Mouse (Mus musculus) heart, embryonic 15.5 days (tissue): ENCODE data around the gene Jakmip3. TPM values are rescaled to one million over a fixed set of nuclear protein-coding genes. Genes with fewer than 3 reads are reported as not detected.

Experiments
- ATAC-seq: fragments of 200-750 bp; cut with Nextera tagmentation; replicated peaks from 2 replicates; pipeline ENCODE4 v1.8.0; 2017; ENCODE audit warnings: low read depth, moderate TSS enrichment; ENCODE audit not compliant: insufficient number of reproducible peaks, insufficient read depth, low FRiP score
- H3K27ac ChIP-seq: fragments of 300-500 bp; sonication (generic); 2 replicates; pipeline ENCODE4 v1.5.1; 2015; ENCODE audit warnings: mild to moderate bottlenecking, inconsistent platforms
- H3K27me3 ChIP-seq: fragments of 300-500 bp; sonication (generic); 2 replicates; pipeline ENCODE4 v1.6.1; 2015; ENCODE audit warnings: inconsistent platforms
- H3K36me3 ChIP-seq: fragments of 300-500 bp; sonication (generic); 2 replicates; pipeline ENCODE4 v1.6.1; 2015; ENCODE audit warnings: mild to moderate bottlenecking, inconsistent platforms
- H3K4me1 ChIP-seq: fragments of 300-500 bp; sonication (generic); replicated peaks from 2 replicates; pipeline ENCODE4 v1.6.1; 2015; ENCODE audit warnings: inconsistent platforms
- H3K4me2 ChIP-seq: fragments of 300-500 bp; sonication (generic); 2 replicates; pipeline ENCODE4 v1.6.1; 2015; ENCODE audit warnings: inconsistent platforms, mild to moderate bottlenecking, moderate library complexity
- H3K4me3 ChIP-seq: fragments of 300-500 bp; sonication (generic); 2 replicates; pipeline ENCODE4 v1.5.1; 2015; ENCODE audit warnings: mild to moderate bottlenecking, inconsistent platforms
- H3K9ac ChIP-seq: fragments of 300-500 bp; sonication (generic); 2 replicates; pipeline ENCODE4 v1.6.1; 2015; ENCODE audit warnings: mild to moderate bottlenecking, inconsistent platforms
- H3K9me3 ChIP-seq: fragments of 300-500 bp; sonication (generic); replicated peaks from 2 replicates; pipeline ENCODE4 v1.6.1; 2016; ENCODE audit warnings: inconsistent platforms
- WGBS: fragments of 180-500 bp; shearing (Covaris S2); methylation state at CpG from one replicate; pipeline ENCODE4 v1.1.7; 2015; ENCODE audit warnings: mixed read lengths; 5-methylcytosine and 5-hydroxymethylcytosine counted together
- polyA plus RNA-seq: library from polyadenylated mRNA; unstranded; fragments of >200 nt; fragmentation: Nextera tagmentation; extraction: Ambion mirVana; gene quantifications from 2 replicates; pipeline ENCODE4 v1.2.1, GENCODE M21; 2015

Jakmip3 gene
- polyA plus RNA-seq, 1 experiment from 2014 or later = not detected

- Histone ChIP-seq H3K36me3 (no peaks in the 10 kb centered on the region), H3K27ac (no peak overlapping the region), H3K9me3 (no peaks in the 10 kb centered on the region), H3K27me3 (peaks cover 75% of the 10 kb centered on the region), H3K4me1 (peaks cover 10% of the 10 kb centered on the region), H3K4me3 (peak overlapping the region; percentile 54), H3K9ac (peak overlapping the region; percentile 41), H3K4me2 (peak overlapping the region; percentile 90)
- 4% methylated on average over 61 of the region's 61 CpGs for WGBS
- 0 out of 2 replicates have a peak, but pooled peaks have one; percentile 8 for ATAC-seq
Observed at GRCm38 (mm10) chr7:139086195-139087158, 145.9 kb downstream of the Jakmip3 start.

GRCm38 (mm10) chr7:139087801-139088200 lies 147.3 kb downstream of the Jakmip3 start:
- Histone ChIP-seq H3K27ac (no peak overlapping the region), H3K27me3 (peaks cover 67% of the 10 kb centered on the region), H3K9ac (no peak overlapping the region), H3K4me1 (peaks cover 10% of the 10 kb centered on the region), H3K36me3 (no peaks in the 10 kb centered on the region), H3K4me2 (no peak overlapping the region), H3K9me3 (no peaks in the 10 kb centered on the region), H3K4me3 (no peak overlapping the region)
- no peak for ATAC-seq
- WGBS = 55% methylated on average over 2 of the region's 2 CpGs

GRCm38 (mm10) chr7:139089892-139090874 lies 149.7 kb downstream of the Jakmip3 start:
- Histone ChIP-seq H3K27me3 (peaks cover 45% of the 10 kb centered on the region), H3K36me3 (no peaks in the 10 kb centered on the region), H3K9me3 (no peaks in the 10 kb centered on the region), H3K4me2 (no peak overlapping the region), H3K27ac (no peak overlapping the region), H3K9ac (no peak overlapping the region), H3K4me1 (peaks cover 10% of the 10 kb centered on the region), H3K4me3 (no peak overlapping the region)
- ATAC-seq = no peak
- WGBS = 69% methylated on average over 12 of the region's 12 CpGs

- WGBS = 80% methylated on average over 9 of the region's 9 CpGs
- no peak overlapping the region for H3K4me3 ChIP-seq
- no peak overlapping the region for H3K9ac ChIP-seq
- peaks cover 31% of the 10 kb centered on the region for H3K27me3 ChIP-seq
- no peaks in the 10 kb centered on the region for H3K36me3 ChIP-seq
- no peak for ATAC-seq
- no peak overlapping the region for H3K4me2 ChIP-seq
- H3K4me1 ChIP-seq = peaks cover 1% of the 10 kb centered on the region; the same call in 1 of the 2 replicates
- H3K9me3 ChIP-seq = no peaks in the 10 kb centered on the region
- no peak overlapping the region for H3K27ac ChIP-seq
Observed at GRCm38 (mm10) chr7:139091681-139092080, 151.2 kb downstream of the Jakmip3 start.

- ATAC-seq = no peak
Observed at GRCm38 (mm10) chr7:139092676-139093075, 152.1 kb downstream of the Jakmip3 start.

GRCm38 (mm10) chr7:139093124-139093523 lies 152.6 kb downstream of the Jakmip3 start:
- Histone ChIP-seq H3K27ac (no peak overlapping the region), H3K36me3 (no peaks in the 10 kb centered on the region), H3K27me3 (peaks cover 16% of the 10 kb centered on the region), H3K4me2 (no peak overlapping the region), H3K9me3 (no peaks in the 10 kb centered on the region), H3K9ac (no peak overlapping the region), H3K4me1 (no peaks in the 10 kb centered on the region), H3K4me3 (no peak overlapping the region)
- 88% methylated on average over 5 of the region's 5 CpGs for WGBS
- no peak for ATAC-seq

More at GRCm38 (mm10) chr7:139092676-139093075, 152.1 kb downstream of the Jakmip3 start:
- Histone ChIP-seq H3K9ac (no peak overlapping the region), H3K27ac (no peak overlapping the region), H3K27me3 (peaks cover 21% of the 10 kb centered on the region), H3K36me3 (no peaks in the 10 kb centered on the region), H3K4me1 (no peaks in the 10 kb centered on the region), H3K4me3 (no peak overlapping the region), H3K9me3 (no peaks in the 10 kb centered on the region), H3K4me2 (no peak overlapping the region)
- WGBS = 85% methylated on average over 5 of the region's 5 CpGs

- Histone ChIP-seq H3K9ac (no peak overlapping the region), H3K36me3 (no peaks in the 10 kb centered on the region), H3K9me3 (no peaks in the 10 kb centered on the region), H3K4me3 (no peak overlapping the region), H3K4me2 (no peak overlapping the region), H3K27me3 (peaks cover 10% of the 10 kb centered on the region), H3K27ac (no peak overlapping the region), H3K4me1 (no peaks in the 10 kb centered on the region)
- WGBS = 79% methylated on average over 7 of the region's 7 CpGs
- no peak for ATAC-seq
Observed at GRCm38 (mm10) chr7:139093781-139094180, 153.3 kb downstream of the Jakmip3 start.

GRCm38 (mm10) chr7:139094761-139095160 lies 154.2 kb downstream of the Jakmip3 start:
- no peaks in the 10 kb centered on the region for H3K4me1 ChIP-seq
- no peak overlapping the region for H3K9ac ChIP-seq
- no peaks in the 10 kb centered on the region for H3K36me3 ChIP-seq
- H3K4me3 ChIP-seq = no peak overlapping the region
- no peak overlapping the region for H3K4me2 ChIP-seq
- H3K27me3 ChIP-seq = no peaks in the 10 kb centered on the region
- H3K9me3 ChIP-seq = no peaks in the 10 kb centered on the region
- ATAC-seq = no peak
- 81% methylated on average over 6 of the region's 6 CpGs for WGBS
- no peak overlapping the region for H3K27ac ChIP-seq

- H3K4me1 ChIP-seq = no peaks in the 10 kb centered on the region
- no peak overlapping the region for H3K4me3 ChIP-seq
- H3K9ac ChIP-seq = no peak overlapping the region
- no peaks in the 10 kb centered on the region for H3K9me3 ChIP-seq
- no peak overlapping the region for H3K27ac ChIP-seq
- no peak for ATAC-seq
- no peaks in the 10 kb centered on the region for H3K27me3 ChIP-seq
- no peak overlapping the region for H3K4me2 ChIP-seq
- WGBS = 84% methylated on average over 7 of the region's 7 CpGs
- no peaks in the 10 kb centered on the region for H3K36me3 ChIP-seq
Observed at GRCm38 (mm10) chr7:139095282-139095681, 154.8 kb downstream of the Jakmip3 start.

- Histone ChIP-seq H3K27ac (no peak overlapping the region), H3K27me3 (0 out of 2 replicates have a peak, but pooled peaks cover 3% of the 10 kb centered on the region), H3K4me2 (no peak overlapping the region), H3K36me3 (no peaks in the 10 kb centered on the region), H3K4me3 (no peak overlapping the region), H3K9ac (no peak overlapping the region), H3K4me1 (no peaks in the 10 kb centered on the region), H3K9me3 (no peaks in the 10 kb centered on the region)
- 76% methylated on average over 6 of the region's 6 CpGs for WGBS
- ATAC-seq = no peak
Observed at GRCm38 (mm10) chr7:139096399-139096798, 155.9 kb downstream of the Jakmip3 start.

GRCm38 (mm10) chr7:139100531-139101095 lies 160.1 kb downstream of the Jakmip3 start:
- Histone ChIP-seq H3K4me2 (no peak overlapping the region), H3K27ac (no peak overlapping the region), H3K9me3 (no peaks in the 10 kb centered on the region), H3K27me3 (0 out of 2 replicates have a peak, but pooled peaks cover 3% of the 10 kb centered on the region), H3K4me1 (no peaks in the 10 kb centered on the region), H3K9ac (no peak overlapping the region), H3K36me3 (no peaks in the 10 kb centered on the region), H3K4me3 (no peak overlapping the region)
- ATAC-seq = no peak
- WGBS = 59% methylated on average over 12 of the region's 12 CpGs
